Mouse (Mus musculus) adrenal gland, adult 18-20 months (tissue): ENCODE measurements around the gene Nabp1. TPM values are rescaled to one million over a fixed set of nuclear protein-coding genes. Genes with fewer than 3 reads are reported as not detected.

Source experiments
- total RNA-seq, 2 experiments: library from RNA; stranded (reverse); gene quantifications; 1 replicate in 1 of 2; 2 replicates in 1 of 2; pipeline ENCODE4 v1.2.3; 2021

The Nabp1 gene
- total RNA-seq, 2 experiments from 2014 or later: 36.3 to 44.6 TPM

Other genes with a start within 250 kb of the Nabp1 start
- 10 to 100 TPM; 49.2 to 98.0 TPM for gene Cavin2, start 189.3 kb downstream of the Nabp1 start, total RNA-seq